Mouse (Mus musculus) brown adipose tissue, adult 24 weeks (tissue): ENCODE data around the gene Pam. TPM values are rescaled to one million over a fixed set of nuclear protein-coding genes. Genes with fewer than 3 reads are reported as not detected.
A peak's percentile ranks its signal among the peaks of the same experiment; 100 is the strongest.
"Not testable (repeated sequence)": the region's sequence is repeated elsewhere in the genome, so short reads cannot be mapped to it uniquely, and the experiment has no call there.

ENCODE experiments used
- H3K27ac ChIP-seq: fragments of 200-500 bp; replicated peaks from 2 replicates; pipeline ENCODE4 v1.5.1; 2012; ENCODE audit warnings: low read depth, mild to moderate bottlenecking, low read length
- H3K4me1 ChIP-seq: fragments of 200-500 bp; 2 replicates; pipeline ENCODE4 v1.6.1; 2012; ENCODE audit warnings: low read length, mixed read lengths; ENCODE audit not compliant: control insufficient read depth, insufficient read depth, insufficient read length
- H3K4me3 ChIP-seq: fragments of 200-500 bp; 2 replicates; pipeline ENCODE4 v1.5.1; 2012; ENCODE audit warnings: low read depth, mild to moderate bottlenecking, low read length, moderate library complexity; ENCODE audit not compliant: insufficient read depth
- polyA plus RNA-seq: library from polyadenylated mRNA; stranded (reverse); fragments of >200 nt; gene quantifications from 2 replicates; pipeline ENCODE4 v1.2.4, GENCODE M21; 2012; ENCODE audit not compliant: missing spikeins, insufficient read depth, insufficient read length

Pam gene
- polyA plus RNA-seq, 1 experiment, result 18.2 TPM

DNA sequence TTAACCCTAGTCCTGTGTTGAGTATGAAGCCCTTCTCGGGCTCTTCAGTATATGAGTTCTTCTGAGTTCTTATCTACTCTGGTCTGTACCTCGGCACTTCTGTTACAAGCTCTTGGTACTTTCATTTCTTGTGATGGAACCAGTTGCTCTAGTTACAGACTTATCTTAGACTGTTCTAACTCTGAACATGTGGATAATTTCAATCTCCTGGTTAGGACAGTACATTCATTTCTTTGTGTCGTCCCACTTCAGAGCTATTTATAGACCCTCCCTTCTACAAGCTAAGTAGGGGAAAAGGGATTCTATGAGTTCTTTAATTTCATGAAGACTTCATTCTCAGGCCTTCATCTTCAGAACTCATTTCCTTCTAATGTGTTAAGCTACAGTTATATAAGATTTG is 307.8 kb downstream of the Pam start:
- Histone ChIP-seq H3K4me3 (no peak overlapping the region), H3K27ac (no peak overlapping the region), H3K4me1 (no peaks in the 10 kb centered on the region)

DNA sequence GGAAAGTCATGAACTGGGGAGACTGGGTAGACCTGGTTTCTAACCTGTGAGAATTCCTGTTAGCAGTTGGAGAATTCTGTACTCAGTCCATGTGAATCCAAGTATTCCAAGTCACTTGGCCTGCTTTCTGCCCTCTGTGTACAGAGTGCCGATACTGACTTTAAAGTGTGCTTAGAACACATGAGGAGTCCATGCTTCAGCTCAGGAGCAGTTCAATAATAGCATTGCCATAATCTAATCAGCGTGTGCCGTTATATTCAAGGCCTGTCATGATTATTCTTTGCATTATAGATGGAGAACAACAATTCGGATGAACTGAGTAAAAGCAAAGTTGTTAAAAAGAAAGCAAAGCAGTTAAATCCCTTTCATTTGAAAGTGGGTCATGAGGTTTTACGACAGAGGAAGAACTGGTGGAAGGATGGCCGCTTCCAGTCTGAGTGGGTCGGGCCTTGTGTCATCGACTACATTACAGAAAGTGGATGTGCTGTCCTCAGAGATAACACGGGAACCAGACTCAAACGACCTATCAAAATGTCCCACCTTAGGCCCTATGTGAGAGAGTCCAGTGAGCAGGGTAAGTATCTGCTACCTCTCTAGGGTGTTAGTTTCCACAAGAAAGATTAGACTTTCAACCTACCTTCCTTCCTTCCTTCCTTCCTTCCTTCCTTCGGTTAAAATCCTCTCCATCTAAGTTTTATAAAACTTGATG is 309.6 kb downstream of the Pam start:
- H3K4me1 ChIP-seq, result no peaks in the 10 kb centered on the region
- H3K27ac ChIP-seq, result no peak overlapping the region
- no peak overlapping the region for H3K4me3 ChIP-seq

DNA sequence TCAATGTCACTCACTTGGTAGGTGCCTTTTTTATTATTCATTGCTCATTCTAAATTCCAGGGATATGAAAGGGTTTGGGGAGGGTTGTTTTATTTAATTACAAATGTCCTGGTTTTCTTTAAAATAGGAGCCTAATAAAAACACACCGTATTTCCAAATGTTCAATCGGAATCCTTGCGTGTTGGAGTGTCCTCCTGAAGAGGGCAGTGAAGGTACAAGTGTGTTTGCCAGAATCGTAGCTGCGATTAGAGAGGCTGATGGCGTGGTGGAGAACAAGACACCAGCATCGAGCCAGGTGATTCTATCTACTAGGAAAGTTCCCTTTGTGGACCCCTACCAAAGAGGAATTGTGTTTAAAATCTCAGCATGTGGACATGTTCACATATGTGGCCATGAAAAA is 310.5 kb downstream of the Pam start:
- Histone ChIP-seq H3K4me3 (no peak overlapping the region), H3K27ac (no peak overlapping the region), H3K4me1 (no peaks in the 10 kb centered on the region)

DNA sequence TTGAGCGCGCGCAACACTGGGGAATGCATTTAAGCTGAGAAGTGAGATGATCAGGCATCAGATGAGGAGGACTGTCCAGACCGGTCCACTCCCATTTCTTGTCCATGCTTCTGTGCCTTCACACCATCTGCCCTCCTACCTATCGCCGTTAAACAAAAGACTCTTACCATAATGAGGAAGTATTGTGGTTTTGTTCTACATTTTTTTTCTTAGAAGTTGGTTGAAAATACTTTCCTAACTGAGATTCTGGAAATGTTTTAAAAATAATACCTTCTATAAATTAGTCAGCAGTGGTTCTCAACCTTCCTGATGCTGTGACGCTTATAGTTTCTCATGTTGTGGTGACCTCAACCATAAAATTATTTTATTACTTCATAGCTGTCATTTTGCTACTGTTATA is 313.8 kb downstream of the Pam start:
- Histone ChIP-seq H3K4me3 (no peak overlapping the region), H3K27ac (no peak overlapping the region), H3K4me1 (no peaks in the 10 kb centered on the region)

DNA sequence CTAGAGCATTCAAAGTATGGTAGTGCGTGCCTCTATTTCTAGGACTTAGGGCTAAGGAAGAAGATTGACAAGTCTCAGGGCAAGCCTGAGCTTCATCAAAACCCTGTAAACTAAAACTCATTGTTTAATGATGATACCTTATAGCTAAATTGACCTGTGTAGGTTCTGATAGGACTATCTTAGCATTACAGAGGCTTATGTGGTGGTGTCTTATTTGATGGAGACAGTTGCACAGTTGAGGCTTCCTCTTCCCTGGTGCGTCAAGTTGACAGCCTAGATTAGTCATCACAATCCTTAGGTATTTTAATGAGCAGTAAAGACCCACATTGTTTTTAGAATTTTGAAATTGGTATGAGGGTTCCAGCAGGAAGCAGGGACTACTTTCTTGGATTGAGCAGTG is 321.5 kb downstream of the Pam start:
- H3K4me1 ChIP-seq, result peaks cover 3% of the 10 kb centered on the region; the same call in 1 of the 2 replicates
- H3K27ac ChIP-seq, result no peak overlapping the region
- no peak overlapping the region for H3K4me3 ChIP-seq

DNA sequence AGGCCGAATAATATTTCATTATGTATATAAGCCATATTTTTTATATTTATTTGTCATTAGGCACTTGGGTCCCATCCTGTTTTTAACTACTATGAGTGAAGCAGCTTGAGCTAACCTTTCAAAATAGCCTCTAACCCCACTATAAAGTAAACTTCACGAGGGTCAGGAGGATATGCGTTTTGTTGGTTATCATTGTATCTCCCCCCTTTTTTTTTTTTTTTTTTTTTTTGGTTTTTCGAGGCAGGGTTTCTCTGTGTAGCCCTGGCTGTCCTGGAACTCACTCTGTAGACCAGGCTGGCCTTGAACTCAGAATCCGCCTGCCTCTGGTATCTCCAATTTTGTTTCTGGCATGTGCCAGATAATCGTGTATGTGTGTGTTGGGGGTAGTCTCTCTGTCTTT is 322.1 kb downstream of the Pam start:
- H3K4me3 ChIP-seq, result no peak overlapping the region
- H3K27ac ChIP-seq, result no peak overlapping the region
- H3K4me1 ChIP-seq, result peaks cover 3% of the 10 kb centered on the region; the same call in 1 of the 2 replicates

DNA sequence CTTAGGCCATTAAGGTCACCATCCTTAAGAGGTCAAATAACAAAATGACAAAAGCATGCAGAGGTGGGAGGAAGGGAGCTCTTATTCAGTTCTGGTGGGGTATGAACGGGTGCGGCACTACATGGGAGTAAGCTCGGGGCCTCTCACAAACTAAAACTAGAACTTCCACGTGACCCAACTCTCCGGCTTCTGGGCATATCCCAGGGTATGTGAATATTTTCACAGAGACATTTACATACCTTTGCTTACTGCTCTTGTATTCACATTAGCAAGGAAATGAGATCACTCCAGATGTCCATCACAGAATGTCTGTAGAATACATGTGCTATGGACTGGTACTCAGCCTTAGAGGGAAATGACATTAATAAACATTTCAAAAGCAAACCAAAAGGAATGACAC is 323.7 kb downstream of the Pam start:
- Histone ChIP-seq H3K4me3 (no peak overlapping the region), H3K27ac (no peak overlapping the region), H3K4me1 (peaks cover 3% of the 10 kb centered on the region; the same call in 1 of the 2 replicates)

DNA sequence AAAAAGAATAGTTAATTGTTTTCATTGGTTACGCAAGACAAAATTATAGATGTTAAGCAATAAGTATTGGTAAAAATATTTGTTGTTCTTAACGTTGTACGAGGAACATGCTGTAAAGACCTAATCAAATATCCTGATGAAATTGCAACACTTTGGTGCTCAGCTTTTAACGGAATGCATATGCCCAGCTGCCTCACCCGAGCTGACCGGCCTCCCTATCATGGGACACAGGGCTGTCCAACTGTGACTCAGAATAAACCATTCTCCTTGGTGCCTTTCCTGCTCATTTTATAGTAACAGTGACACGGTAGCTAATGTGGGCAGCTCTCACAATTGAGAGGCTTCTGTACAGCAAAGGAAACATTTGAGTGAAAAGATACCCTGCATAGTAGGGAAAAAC is 324.3 kb downstream of the Pam start:
- Histone ChIP-seq H3K27ac (no peak overlapping the region), H3K4me3 (peak overlapping the region; percentile 37), H3K4me1 (peaks cover 3% of the 10 kb centered on the region; the same call in 1 of the 2 replicates)

DNA sequence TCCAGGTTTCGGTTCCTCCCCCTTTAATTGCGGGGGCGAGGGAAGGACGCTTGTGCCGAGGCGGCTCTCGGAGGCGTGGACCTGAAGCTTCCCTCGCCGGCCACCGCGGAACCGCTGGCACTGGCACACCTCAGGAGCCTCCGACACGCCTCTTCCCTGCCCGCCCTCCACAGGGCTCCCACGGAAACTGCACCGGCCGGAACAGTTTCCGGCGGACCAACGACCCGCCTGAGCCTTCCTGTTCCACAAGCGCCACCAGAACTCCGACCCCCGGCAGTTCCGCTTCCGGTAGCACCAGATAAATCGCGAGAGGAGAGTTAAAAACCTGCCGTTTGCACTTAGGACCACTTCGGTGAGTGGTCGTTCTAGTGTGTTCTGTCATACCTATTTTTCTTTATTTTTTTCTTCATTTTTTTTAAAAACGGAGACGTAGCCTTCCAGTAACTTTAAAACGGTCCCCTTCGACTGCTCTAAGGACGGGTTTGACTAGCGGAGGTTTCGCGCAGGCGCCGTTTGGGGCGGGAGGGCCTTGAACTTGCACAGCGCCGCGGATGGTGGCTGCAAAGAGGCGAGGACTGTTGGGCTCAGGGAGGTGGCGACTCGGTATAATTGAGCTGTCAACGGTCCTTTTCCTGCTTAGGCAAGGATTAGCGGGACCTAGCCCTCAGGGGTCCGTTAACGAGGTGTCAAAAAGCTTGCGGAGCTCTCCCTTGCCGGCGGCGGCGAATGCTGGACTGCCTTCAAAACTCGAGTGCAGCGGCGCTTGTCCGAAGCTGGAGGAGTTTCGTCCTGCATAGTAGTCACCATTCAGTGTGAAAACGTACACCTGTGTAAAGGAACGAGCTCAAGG is 325.3 kb downstream of the Pam start, which contains the start of the genes Gin1 and Ppip5k2:
Gene Gin1 (plus strand): TSS at position 269 of the 850 bp plus-strand sequence.
Gene Ppip5k2 (minus strand): TSS at position 508 of the 850 bp plus-strand sequence.
- Histone ChIP-seq H3K4me1 (peaks cover 3% of the 10 kb centered on the region; the same call in 1 of the 2 replicates), H3K27ac (peak within 1 kb of the TSS; percentile 80), H3K4me3 (peak within 1 kb of the TSS; percentile 95)

DNA sequence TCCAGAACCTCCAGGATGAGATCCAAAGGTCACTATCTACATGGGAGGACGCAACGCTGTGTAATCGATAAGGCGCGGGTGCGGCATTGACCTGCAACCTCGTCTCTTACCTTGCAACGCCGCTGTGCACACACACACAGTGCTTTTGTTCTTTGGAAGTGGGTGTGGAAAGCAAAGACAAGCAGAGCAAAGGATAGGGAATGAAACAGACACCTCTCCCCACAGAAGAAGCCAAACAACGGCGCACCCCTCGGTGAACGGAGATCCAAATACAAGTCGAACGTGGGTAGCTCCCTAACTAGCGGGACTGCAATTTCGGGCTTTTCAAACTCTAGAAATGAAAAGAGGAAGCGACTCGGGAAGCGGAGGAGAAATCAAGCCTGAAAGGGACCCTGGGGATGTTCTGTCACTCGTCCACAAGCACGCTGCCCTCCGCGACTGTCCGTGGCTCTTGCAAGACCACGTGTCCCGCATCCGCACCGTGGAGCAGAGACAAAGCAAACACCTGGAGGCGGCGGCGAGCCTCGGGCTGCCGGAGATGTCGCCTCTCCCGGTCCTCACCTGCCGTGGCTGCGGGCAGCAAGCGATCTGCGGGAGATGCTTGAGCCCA is 326.0 kb downstream of the Pam start:
- Histone ChIP-seq H3K27ac (0 out of 2 replicates have a peak overlapping the region, but pooled peaks have one; percentile 3), H3K4me3 (peak overlapping the region; percentile 95), H3K4me1 (peaks cover 3% of the 10 kb centered on the region; the same call in 1 of the 2 replicates)

DNA sequence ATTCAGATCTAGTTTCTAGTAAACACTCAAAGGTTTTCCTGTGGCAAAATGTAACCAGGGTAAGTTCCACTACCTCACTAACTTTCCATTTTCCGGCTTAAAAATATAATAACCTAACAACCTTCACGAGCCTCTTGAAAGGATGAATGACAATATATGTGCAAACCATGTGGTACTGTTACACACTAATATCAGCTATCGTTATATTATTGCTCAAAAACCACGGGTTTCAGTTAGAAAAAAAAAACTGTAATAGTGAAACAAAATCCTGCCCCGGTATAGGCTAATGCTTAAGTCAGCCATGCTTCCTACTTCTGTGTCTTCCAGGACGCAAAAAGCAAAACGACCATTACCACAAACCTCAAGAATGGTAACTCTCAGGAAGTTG is 326.5 kb downstream of the Pam start:
- peak overlapping the region; percentile 95 for H3K4me3 ChIP-seq
- H3K4me1 ChIP-seq, result peaks cover 3% of the 10 kb centered on the region; the same call in 1 of the 2 replicates
- H3K27ac ChIP-seq, result no peak overlapping the region

DNA sequence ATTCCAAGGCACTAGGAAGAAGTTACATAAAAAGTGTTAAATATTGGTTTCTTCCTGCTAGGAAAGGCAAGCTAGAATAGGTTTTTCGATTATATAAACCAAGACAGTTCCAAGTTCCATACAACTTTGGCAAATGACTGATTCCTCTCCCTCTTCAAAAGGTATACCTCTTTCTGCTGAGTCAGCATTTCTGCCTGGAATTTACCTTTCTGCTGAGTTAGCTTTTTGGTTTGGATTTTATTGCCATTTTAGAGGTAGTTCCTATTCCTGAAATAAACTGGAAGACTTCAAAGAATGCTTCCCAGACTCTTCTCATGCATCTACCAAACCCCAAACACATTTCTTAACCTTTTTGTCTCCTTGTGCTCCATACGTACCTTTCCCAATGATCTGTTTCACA is 327.4 kb downstream of the Pam start:
- Histone ChIP-seq H3K4me1 (peaks cover 3% of the 10 kb centered on the region; the same call in 1 of the 2 replicates), H3K27ac (no peak overlapping the region), H3K4me3 (no peak overlapping the region)

DNA sequence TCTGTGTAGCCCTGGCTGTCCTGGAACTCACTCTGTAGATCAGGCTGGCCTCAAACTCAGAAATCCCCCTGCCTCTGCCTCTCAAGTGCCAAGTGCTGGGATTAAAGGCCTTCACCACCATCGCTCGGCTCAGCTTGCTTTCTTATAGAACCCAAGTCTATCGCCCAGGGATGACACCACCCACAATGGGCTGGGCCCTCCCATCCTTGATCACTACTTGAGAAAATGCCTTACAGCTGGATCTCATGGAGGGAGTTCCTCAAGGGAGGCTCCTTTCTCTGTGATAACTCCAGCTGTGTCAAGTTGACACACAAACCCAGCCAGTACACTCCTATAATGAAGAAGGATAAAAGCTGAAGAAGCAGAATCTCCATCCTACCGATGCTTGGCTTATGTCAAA is 329.7 kb downstream of the Pam start:
- not testable (repeated sequence) for H3K27ac ChIP-seq, H3K4me1 ChIP-seq, H3K4me3 ChIP-seq

DNA sequence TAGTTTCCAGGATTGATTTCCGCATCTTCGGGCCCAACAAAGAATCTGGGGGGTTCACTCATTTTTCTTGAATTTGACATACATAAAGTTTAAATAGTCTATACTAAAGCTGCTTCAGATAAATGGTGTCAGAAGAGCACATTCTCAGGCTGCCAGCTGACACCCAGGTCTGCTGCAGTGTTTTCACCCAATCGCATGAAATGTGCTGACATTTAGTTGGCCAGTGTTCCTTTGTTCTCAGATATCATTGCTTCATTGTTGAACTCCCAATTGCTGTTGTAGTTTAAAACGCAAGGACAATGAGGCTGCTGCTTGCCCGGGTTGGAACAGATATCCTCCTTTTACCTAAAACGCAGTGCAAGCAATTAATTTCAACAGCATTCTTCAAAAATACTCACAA is 334.0 kb downstream of the Pam start:
- Histone ChIP-seq H3K4me3 (no peak overlapping the region), H3K27ac (no peak overlapping the region), H3K4me1 (no peaks in the 10 kb centered on the region)

DNA sequence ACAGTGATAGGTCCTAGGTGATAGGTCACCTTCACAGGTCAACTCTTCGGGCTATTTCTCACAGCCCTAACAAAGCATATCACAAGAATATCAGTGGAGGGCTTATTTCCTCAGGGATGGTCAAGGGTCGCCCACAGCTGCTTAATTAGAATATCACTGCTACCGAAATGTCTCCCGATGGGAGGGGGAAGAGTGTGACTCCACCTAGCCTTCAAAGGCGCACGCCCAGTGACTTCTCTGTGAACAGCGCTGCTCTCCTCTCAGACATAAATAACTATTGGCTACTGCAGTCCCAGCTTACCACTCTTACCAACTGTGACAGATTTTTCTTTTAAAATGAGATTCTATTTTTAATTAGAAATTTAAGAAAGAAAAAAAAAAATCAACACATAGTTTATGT is 334.8 kb downstream of the Pam start:
- Histone ChIP-seq H3K27ac (no peak overlapping the region), H3K4me3 (no peak overlapping the region), H3K4me1 (no peaks in the 10 kb centered on the region)
